Mouse (Mus musculus): ENCODE measurements around the gene 4930415O20Rik.

GRCm38 (mm10) chr15:98632921-98633320, 62.1 kb downstream of the 4930415O20Rik start:
- TF ChIP-seq CTCF (IDR thresholded peaks at IDR 0.05; ENCODE audit: low read depth, low read length) = no peak
- no peak for TF ChIP-seq POLR2A (IDR thresholded peaks at IDR 0.05; ENCODE audit: borderline replicate concordance, low read depth, low read length)
